Mouse (Mus musculus): ENCODE results near the gene Arih1.

Arih1 gene

DNA sequence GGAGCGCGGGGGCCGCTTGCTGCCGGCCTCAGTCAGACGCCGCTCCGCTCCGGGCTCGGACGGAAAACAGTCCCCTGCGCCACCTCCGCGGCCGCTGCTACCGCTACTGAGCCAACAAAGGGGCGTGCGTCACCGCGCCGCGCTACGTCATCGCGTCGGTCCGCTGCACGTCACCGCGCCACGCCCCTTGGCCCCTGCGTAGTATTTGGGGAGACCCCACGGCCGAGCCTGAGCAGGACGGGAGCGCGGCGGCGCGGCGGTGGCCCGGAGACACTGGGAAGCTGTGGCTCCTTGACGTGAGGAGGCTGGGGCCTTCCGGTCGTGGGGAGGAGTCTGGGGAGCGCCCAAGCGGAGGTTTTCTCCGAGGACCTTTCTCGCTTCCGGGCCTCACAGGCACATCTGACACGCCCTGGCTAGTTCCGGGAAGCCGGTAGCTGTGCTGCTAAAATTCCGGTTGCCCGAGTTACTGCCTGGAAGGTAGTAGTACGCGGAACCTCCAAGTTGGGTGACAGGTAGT lies at the start of gene Arih1:
Arih1 (minus strand) TSS at position 70 of the 517 bp plus-strand sequence.
- DNase-seq, result peak; percentile 100

- no peak for DNase-seq
Observed at GRCm38 (mm10) chr9:59533889-59534288, 47.5 kb upstream of the Arih1 start.

DNA sequence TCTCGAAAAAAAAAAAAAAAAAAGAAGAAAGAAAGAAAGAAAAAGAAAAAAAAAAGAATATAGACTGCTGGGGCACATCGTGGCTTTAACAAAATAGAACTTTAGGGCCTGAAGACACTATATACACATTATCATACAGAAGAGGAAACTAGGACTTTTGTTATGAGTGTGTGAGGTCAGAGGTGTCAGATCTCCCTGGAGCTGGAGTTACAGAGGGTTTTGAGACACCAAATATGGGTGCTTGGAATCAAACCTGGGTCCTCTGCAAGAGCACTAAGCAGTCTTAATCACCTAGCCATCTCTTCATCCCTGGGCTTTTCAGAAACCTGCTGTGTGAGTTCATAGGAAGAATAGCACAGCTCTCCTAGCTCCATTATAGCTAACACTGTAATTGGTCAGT lies 47.0 kb upstream of the Arih1 start:
- no peak for DNase-seq

GRCm38 (mm10) chr9:59531645-59532044 lies 45.2 kb upstream of the Arih1 start:
- no peak for DNase-seq

- no peak for DNase-seq
Observed at GRCm38 (mm10) chr9:59528274-59528673, 41.9 kb upstream of the Arih1 start.

- no peak for DNase-seq
Observed at GRCm38 (mm10) chr9:59527580-59527979, 41.2 kb upstream of the Arih1 start.

DNA sequence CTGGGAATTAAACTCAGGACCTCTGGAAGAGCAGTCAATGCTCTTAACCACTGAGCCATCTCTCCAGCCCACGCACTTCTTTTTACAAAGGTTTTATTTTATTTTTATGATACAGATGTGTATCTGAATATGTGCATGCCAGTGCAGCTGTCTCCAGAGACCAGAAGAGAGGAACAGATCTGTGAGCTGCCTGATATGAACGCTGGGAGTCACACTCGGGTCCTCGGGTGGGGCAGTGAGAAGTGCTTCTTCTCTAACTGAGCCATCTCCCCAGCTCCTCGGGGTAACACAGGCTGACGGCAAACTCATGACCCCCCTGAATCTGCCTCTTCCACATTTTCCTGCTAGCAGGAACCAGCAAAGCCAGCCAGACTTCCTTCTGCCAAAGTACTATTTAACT lies 40.3 kb upstream of the Arih1 start:
- DNase-seq, result no peak

GRCm38 (mm10) chr9:59522906-59523305 lies 36.5 kb upstream of the Arih1 start:
- DNase-seq, result no peak

DNA sequence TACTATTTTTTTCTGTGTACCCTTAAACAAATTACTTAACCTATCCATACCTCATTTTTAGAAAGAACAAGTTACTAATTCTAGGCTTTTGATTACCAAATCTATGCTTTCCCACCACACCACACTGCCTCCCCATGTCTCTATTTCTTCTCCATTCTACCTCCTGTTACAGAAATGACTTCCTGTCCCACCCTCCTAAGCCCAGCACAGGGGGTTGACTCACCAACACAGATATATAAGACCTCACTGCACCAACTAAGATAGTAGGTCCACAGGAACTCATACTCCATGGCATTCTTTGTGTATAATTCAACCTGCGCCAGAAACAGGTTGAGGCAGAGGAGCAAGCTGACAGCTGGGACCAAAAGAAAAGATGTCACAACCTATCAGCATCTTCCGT lies 33.0 kb upstream of the Arih1 start:
- DNase-seq, result no peak

GRCm38 (mm10) chr9:59518976-59519375 lies 32.6 kb upstream of the Arih1 start:
- peak; percentile 41 to 53 for DNase-seq

DNA sequence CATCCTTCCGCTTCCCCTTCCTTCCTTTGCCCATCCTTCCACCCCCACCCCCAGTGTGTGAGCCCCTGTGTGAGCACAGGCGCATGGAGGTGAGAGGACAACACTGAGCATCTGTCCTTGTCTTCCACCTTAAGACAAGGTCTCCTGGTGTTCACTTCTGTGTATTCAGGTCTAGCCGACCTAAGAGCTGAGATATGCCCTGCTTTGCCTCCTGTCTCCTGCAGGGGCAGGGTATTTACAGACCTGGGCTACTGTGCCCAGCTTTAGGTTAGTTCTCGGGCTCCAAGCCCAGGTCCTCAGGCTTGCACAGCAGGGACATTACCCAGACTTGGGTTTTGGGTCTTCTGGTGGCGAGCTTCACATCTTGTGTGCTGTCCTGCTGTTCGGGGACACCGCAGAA lies 30.7 kb upstream of the Arih1 start:
- peak in 1 of 2 experiments; percentile 10 for DNase-seq

DNA sequence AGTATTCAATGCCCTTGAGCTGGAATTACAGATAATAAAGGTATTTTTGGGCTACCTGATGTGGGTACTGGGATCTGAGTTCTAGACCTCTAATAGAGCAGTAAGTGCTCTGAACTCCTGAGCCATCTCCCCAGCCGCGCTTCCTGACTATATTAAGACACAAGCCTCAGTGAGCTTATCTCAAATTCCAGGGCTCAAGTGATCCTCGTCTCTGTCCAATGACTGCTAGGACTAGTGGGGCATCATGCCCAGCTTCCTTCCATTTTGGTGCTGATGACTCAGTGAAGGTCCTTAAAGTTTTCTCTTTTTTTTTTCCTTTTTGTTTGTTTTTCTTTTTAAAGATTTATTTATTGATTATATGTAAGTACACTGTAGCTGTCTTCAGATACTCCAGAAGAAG lies 28.7 kb upstream of the Arih1 start:
- DNase-seq, result no peak

- no peak for DNase-seq
Observed at GRCm38 (mm10) chr9:59512381-59512780, 26.0 kb upstream of the Arih1 start.

GRCm38 (mm10) chr9:59508146-59508545 lies 21.7 kb upstream of the Arih1 start:
- no peak for DNase-seq

- DNase-seq, result no peak
Observed at GRCm38 (mm10) chr9:59487331-59487730, 913 bp upstream of the Arih1 start.

GRCm38 (mm10) chr9:59486076-59486518 lies 321 bp downstream of the Arih1 start:
- DNase-seq, result no peak

- DNase-seq, result peak; percentile 76 to 86
Observed at GRCm38 (mm10) chr9:59485511-59486075, 825 bp downstream of the Arih1 start.

- DNase-seq, result no peak
Observed at GRCm38 (mm10) chr9:59484760-59485159, 1.7 kb downstream of the Arih1 start.

DNA sequence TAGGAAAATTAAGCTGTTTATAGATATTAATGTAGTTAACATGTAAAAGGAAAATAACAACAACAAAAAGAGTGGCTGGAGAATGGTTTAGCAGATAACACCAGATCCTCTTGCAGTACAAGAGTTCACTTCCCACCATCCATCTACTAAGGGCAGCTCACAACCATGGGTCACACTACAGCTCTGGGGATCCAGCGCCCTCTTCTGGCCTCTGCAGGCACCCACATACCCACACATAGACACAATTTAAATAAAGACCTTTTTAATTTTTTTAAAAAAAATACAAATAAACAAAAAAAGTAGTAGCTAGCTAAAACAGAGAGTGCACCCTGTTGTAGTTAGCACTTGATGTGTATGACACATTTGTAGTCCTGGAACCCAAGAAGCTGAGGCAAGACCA lies 4.0 kb downstream of the Arih1 start:
- peak; percentile 40 to 54 for DNase-seq

- no peak for DNase-seq
Observed at GRCm38 (mm10) chr9:59476617-59477016, 9.8 kb downstream of the Arih1 start.

GRCm38 (mm10) chr9:59474838-59475237 lies 11.6 kb downstream of the Arih1 start:
- DNase-seq, result no peak

DNA sequence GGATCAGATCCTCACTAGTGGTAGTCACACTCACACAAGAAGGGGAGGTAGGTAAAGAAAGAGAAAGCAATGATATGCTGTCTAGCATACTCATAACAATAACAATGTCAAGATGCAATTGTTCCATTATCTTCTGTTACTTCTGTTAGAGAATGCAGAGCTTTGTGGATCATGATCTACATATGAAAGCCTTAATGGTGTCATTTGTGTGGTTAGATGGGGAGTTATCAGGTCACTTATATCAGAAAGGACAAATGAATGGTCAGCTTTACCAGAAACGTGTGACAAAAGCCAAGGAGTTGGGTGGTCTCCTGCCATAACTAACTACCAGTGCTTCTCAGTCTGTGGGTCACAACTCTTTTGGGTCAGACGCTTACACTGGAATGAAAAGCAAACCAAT lies 13.2 kb downstream of the Arih1 start:
- no peak for DNase-seq

DNA sequence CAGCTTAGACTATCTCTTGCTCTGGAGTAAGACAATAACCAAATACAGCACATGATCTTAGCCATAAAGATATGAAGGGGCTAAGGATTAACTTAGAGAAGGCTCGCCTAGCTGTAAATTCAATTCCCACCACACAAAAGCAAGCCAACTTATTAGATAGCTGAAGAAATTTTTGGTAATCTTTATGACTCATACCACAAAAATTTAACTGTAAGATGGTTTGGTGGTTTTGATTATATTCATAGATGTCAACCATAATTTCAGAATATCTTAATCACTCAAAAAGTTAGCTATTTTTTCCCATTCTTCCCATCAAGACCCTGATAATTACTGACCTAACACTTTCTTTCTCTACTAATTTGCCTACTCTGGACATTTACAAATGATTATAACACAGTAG lies 17.0 kb downstream of the Arih1 start:
- no peak for DNase-seq

GRCm38 (mm10) chr9:59464293-59464692 lies 22.1 kb downstream of the Arih1 start:
- DNase-seq, result no peak

DNA sequence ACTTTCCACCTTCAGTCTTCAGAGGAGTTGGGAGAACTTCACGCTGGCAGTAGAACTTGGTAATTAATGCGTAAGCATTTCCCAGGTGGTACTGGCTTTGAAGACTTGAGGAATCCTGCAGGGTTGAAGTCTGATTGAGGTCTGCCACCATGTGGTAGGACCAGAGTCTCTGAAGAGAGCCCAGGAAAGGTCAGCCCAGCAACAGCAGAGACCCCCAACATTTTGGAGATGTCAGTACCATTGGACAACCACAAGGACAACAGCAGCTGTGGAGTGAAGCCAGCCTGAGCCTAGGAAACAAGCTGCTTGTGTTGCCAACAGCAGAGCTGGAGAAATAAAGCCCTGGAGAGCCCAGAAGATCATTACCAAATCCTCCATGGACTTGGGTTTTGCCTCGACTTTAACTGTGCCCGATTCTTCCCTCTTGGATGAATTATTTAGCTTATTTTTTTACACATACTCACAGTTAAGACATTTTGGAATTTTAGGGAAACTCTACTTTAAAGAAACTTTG lies 27.4 kb downstream of the Arih1 start:
- DNase-seq, result peak; percentile 5 to 17

All from kidney, postnatal 4 days (tissue).